Mouse (Mus musculus) yolk sac, embryonic 10.5 days (tissue): Measurements from ENCODE around the gene Coq6.
"Not testable (repeated sequence)": the region's sequence is repeated elsewhere in the genome, so short reads cannot be mapped to it uniquely, and the experiment has no call there.

Experiments used
- DNase-seq: peaks from one replicate; pipeline ENCODE4 v3.0.0-alpha.2; 2017; ENCODE audit warnings: low spot score

Coq6 gene

DNA sequence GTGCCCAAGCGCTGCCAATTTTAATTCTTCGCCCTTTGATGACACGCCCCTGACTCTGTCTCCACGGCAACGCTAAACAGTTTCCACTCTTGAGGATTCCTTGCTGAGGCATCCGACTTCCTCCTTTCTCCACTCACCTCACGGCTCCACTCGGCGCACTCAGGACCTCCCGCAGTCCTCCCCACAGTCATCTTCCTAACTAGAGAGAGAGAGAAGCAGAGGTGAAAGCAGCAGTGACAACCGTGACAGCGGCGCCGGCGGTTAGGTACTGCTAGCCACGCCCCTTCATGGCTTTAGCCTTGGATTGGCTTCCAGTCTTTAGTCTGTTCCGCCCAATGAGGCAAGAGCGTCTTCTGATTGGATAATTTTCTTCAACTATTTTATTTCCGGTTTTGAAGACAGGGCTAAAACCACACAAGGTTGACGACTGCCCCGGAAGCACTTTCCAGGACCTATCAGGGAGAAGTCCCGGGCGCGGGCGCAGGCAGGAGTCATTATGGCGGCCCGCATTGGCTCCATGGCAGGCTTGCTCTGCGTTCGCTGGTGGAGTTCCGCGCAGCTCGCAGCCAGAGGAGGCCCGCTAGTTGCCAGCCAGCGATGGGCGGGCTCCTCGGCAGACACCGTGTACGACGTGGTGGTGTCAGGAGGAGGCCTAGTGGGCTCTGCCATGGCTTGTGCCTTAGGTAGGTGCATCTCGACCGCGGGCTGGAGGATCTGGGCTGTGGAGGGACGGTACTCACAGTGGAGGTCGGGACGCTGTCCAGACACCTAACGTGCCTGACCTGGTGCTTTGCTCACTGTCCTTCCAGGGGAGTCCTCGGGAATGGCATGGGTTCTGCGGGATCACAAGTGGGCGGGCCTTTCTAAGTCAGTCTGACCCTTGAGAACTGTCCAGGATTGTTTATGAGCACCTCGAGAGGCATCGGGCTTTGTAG, at the start of gene Coq6, which contains the start of gene Fam161b:
Coq6 (plus strand) TSS at position 103 of the 935 bp plus-strand sequence.
Fam161b (minus strand) TSS at position 279 of the 935 bp plus-strand sequence.
- DNase-seq = peak; percentile 93

DNA sequence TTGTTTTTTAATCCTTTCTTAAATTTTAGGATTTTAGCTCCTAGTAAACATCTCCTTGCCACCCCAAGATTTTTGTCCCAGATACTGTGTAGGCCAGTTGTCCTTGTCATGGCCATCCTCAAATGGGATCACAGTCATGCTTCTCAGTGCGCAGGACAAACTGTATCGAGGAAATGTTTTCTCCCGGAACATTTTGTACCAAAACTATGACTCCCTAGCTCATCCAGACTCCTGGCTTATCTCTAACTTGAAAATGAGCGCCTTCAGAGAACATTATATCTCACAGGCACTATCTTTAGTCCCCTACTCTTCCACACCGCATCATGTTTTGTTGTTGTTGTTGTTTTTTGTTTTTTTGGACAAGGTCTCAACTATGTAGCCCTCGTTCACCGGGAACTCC, 45.5 kb upstream of the Coq6 start:
- DNase-seq = no peak

DNA sequence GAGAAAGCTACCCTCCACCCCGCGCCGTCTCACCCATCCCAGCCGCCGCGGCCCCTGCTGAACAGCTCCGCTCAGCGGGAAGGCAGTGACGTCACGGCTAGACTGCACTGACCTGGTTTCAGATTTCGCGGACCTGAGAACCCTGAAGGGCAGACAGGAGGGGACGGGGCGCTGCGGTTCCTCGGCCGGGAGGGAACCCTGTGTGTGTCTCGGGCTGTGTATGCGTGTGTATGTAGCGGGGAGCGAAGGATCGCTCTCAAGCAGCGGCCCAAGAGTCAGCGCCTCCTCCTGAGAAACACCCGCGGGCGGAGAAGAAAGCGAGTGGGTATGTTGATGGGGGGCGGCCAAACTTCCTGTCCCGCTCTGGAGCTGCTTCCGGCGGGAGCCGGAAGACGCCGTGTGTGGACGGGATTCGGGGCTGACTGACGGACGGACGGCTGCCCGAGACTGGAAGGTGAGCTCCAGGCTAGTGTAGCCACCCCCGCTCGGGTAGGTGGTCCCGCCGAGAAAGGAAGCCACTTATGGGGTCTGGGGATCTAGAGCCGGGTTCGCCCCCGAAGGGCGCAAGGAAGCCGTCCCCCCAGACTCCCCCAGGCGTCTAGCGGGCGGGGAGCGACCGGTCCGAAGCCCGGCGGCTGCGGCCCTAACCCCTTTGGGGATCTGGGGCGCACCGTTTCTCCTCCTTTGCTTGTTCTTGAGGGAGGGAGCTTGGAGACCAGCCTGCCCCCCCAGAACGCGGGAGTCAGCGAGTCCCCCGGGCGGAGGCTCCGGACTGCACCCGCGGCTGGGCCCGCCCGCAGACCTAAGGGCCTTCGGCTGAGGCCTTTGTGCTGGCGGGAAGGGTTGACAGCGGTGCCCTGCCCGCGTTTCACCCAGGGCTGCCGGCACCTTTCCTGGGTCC, 44.5 kb upstream of the Coq6 start, which contains the start of gene Zfp410:
Zfp410 (plus strand) TSS at position 132 of the 901 bp plus-strand sequence.
- peak; percentile 92 for DNase-seq

DNA sequence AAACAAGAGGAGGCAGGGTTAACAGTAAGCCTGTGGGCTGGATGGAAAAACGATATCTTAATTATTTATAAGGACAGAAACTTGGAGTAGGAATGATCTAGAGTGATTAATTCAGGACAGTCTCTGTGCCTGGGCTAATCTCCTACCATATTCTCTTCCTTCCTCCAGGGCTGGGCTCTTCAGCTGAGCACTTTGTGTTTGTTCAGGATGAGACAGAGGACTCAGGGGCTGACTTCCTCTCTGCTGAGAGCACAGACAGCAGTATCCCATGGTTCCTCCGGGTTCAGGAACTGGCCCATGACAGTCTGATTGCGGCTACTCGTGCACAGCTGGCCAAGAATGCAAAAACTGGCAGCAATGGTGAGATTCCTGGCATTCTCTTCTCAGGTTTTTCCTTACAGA, 34.3 kb upstream of the Coq6 start:
- no peak for DNase-seq

DNA sequence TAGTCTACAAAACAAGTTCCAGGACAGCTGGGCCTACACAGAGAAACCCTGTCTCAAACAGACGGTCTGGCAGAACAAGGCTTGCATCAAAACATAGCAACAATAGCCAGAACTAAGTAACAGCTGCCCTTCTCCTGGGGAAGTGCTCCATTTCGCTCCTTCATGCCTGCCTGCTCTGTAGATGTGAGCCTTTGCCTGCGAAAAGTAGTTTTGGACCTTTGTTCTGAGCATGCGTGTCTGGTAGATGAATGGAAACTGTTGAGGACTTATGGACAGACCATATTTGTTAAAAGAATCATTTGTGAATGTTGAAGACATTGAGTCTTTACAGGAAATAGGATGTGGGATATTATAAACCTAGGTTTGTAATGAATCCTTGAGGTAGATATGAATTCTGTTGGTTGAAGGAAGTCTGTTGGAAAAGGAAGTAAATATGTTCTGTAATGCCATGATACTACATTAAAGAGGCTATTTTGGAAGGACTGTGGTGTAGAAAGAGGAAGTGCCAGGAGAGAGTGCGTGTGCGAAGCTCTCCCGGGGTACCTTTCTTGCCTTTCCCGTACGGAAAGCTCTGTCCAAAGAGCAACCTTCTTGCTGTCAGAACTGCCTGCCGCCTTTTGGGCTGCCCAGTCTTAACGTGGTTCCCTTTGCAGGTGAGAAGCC, 24.4 kb upstream of the Coq6 start:
- DNase-seq = no peak

DNA sequence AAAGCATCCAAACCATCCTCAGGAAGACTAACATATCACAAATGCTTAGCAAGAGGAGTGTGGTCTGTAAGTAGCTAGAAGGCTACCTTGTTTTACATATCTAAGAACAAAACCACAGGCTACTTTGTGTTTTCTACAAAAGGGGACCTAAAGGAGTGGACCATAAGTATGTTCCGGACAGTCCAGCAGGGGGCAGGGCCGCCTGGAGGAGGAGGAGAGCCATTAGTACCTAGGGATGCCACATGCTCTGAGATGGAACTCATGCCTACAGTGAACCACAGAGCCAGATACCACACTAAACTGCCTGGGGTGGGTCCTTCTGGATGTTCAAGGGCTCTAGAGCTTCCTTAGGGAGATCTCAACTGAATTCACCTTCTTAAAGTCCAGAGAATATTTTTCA, 14.3 kb upstream of the Coq6 start:
- DNase-seq = no peak

DNA sequence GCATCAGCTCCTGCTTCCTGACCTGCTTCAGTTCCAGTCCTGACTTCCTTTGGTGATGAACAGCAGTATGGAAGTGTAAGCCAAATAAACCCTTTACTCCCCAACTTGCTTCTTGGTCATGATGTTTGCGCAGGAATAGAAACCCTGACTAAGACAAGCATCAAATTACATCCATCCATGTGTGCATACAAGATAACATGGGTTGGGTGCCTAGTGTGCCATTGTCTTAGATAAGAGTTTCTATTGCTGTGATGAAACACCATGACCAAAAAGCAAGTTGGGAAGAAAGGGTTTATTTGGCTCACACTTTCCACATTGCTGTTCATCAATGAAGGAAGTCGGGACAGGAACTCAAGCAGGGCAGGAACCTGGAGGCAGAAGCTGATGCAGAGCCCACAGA, 2.8 kb upstream of the Coq6 start:
- not testable (repeated sequence) for DNase-seq

DNA sequence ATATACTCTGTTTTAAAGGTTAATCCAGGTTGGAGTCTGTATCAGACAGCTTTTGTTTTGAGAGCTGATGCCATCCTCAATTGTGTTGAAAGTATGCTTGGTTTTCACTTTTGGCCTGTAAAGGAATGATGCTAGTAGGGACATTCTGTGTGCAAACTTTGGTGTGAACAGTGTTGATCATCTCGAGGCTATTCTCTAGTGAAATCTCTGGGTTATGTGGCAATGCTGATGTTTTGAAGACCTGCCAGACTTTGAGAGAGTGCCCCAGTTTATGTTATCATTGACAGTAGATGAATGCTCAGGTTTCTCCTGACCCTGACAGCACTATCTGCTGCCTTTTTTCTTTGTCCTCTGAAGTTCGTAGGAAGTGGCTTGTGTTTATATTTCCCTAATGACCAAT, 1.4 kb downstream of the Coq6 start:
- no peak for DNase-seq

DNA sequence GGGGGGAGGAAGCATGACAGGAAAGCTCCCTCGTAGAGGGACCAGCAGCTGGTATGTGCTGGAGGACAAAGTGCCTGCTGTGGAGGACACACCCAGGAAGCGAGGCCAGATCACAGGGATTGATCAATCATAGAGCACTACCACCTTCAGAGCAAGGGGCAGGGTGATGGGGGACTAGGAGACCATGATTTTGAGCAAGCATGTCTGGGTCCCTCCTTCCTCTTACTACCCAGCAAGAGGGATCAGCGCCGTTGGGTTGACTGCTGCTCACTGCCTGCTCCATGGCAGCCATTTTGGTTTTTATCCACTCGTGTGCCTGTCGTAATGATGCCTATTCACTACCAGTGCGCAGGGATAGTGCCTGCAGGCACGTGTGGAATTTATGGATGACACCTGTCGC, 2.8 kb downstream of the Coq6 start:
- DNase-seq = peak; percentile 13

DNA sequence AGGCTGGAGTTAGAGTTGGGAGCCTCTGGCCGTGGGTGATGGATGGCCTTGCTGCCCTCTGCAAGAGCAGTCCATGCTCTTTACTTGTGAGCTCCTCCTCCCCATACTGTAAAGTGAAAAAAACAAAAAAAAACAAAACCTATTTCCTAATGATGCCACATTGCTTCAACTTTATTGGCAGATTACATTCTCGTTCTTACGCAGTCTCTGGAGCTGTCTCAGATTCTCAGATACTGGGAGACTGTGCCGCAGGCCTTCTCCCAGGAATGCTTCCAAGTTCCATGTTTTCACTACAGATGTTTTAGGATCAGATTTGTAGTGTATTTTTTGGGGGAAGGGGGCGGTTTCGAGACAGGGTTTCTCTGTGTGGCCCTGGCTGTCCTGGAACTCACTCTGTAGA, 3.7 kb downstream of the Coq6 start:
- no peak for DNase-seq

DNA sequence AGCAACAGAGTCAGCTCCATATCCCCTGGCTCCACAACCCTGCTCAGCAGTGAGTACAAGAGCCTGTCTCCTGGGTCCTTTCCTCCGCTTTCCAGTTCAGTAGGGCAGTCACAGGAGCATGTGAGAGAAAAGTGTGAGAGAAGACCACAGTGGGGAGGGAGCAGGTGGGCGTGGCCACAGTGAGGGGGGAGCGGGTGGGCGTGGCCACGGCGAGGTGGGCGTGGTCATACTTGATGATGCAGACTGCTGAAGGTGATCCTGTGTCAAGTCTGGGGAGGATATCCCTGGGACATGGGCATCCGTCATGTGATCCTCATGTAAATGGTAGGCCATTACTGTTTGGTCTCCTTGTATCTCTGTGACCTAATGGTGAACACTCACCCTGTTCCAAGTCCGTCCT, 5.5 kb downstream of the Coq6 start:
- no peak for DNase-seq

DNA sequence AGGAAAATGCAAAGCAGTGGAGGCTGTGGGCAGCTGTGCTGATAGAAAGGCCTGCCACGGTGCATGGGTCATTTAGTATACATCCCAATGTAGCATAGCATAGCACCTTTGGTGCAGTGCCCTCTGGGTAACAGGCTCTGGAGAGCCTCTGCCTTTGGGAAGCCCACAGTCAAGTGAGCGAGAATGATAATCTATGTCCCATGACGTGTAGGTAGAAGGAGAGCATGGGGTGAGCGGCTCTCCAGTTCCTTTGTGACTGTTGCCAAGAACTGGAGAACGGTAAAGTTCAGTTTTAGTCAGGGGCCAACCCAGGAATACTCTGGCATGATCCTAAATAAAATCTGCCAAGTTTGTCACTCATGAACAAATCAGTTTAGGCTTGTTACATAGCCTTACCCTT, 10.2 kb downstream of the Coq6 start:
- no peak for DNase-seq

DNA sequence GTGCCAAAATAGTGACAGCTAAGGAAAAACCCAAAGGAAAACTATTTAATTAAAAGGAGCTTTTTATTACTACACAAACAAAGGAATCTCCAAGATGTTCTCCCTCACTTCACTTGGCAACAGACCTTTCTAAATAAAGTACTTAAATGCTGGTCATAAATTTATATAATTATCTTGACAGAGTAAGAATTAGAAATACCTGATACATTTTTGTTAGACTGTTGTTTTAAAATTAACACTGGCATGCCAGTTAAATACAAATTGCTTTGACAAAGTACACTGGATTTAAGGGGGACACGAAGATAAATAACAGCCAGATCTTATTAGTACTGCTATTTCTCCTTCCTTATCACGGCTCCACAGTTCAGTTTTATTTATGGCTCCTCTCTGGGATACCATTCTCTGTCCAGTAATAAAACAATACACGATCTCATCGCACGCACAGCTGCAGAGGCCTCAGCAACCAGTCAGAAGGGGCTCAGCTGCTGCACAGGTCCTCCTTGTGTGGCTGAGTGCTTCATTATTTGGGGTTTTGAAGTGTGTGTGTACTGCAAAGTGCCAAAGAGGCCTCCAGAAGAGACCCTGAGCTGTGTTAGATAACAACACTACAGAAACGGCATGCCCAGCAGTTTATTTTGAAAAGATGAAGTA, 12.5 kb downstream of the Coq6 start:
- DNase-seq = no peak

DNA sequence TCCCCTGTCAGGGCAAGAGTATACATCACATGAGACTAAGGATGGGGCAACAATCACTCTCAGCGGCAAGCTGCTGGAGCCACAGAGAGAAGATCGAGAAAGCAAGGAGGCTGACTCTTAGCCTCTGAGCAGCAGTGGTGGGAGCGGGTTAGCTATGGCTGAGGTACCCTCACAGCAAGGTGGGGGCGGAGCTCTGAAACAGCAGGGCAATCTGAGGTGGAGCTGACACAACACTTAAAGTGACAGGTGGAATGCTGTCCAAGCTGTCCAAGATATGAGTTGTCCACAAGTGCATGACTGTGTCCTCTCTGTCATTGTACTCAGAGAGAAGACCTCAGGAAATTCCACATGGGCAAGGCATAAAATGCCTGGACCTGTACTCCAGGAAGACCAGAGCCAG, 20.9 kb downstream of the Coq6 start:
- no peak for DNase-seq

DNA sequence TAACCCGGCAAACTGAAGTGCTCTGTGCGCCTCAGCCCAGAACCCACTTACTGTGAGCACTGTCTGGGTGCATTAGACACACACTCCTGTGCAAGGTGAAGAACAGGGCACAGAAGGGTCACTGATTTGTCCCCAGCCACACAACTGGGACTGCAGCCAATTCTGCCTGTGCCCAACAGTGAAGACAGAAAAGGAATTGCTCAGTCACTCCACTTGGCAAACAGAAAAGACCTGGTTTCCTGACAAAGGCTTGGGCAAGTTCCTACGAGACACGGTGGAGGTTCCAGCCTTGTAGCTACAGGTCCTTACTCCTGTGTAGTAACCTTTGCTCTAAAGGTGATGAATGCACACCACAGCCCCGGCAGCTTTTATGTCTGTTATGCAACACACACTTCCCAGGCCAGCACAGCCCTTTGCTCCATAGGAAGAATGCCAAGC, 23.2 kb downstream of the Coq6 start:
- DNase-seq = peak; percentile 69

DNA sequence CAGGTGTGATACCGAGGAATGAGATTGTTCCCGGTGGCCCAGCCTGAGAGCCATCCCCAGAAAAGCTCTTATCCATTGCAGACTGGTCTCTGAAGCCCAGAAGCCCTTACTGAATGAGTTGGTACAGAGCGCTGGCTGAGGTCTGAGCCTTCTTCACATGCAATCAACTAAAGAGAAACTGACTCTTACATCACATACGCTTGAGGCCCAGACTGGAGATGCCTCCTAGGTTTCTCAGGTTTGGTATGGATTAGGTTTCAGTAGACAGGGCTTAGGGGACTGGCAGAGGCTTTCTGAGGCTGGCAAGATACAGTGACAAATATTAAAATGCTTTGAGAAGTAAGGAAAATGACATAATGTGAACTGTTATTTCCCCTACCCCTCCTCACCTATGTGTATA, 24.0 kb downstream of the Coq6 start:
- no peak for DNase-seq

DNA sequence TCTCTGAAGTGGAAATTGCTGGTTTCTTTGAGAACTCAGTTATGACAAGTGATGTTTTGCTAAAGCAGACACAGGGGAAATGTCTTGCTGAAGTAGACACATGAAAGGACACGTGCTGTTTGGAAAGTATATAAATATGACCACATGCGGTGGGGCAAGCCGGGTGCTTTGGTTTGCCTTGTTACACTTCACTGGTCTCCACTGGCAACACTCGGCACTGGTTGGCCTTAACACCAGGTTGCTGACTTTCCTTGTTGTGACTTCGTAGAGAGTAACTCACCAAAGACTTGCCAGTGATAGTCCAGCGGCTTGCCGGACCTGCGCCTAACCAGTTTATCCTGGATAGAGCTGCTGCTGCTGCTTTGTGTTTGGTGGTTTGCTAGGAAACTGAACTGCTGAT, 26.6 kb downstream of the Coq6 start:
- no peak for DNase-seq

DNA sequence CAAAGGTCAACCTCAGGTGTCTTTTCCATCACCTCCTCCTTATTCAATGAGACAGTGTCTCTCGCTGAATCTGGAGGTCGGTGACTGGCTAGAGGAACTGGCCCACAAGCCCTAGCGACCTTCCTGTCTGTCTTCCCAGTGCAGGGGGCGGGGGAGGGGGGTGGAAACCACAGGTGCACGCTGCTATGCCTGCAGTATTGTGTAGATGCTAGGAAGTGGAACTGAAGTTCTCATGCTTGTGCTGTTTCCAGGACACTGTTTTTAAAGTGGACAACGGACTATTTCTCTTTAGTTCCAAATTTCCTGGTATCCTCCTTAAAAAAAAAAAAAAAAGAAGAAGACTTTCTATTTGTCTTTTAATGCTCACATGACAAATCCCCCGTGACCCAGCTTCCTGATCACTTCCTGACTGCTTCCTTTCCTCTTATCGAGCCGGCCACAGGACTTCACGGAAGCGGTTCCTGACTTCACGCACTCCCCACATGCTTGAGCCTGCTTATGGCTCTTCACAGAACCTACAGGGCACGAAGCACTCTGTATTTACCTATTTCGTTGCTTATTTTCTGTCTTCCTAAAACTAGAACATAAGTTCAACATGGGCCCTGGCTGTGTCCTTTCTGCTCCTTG, 27.4 kb downstream of the Coq6 start:
- DNase-seq = peak; percentile 65

DNA sequence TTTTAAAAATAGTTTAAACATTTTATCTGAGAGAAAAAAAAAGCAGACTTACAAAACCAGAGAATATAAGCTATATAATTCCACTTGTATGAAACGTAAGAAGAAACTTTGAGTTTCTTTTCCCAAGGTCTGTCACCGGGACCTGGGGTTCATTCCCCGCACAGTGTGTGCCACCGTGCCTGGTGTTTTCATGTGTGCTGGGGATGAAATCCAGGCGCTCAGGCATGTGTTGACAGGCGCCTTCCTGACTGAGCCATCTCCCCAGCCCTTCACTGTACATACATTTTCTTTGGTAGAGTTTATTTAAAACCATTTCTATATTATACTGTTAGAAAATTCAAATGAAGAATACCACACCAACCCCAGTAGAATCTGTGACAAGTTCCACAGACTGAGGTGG, 28.9 kb downstream of the Coq6 start:
- DNase-seq = no peak

DNA sequence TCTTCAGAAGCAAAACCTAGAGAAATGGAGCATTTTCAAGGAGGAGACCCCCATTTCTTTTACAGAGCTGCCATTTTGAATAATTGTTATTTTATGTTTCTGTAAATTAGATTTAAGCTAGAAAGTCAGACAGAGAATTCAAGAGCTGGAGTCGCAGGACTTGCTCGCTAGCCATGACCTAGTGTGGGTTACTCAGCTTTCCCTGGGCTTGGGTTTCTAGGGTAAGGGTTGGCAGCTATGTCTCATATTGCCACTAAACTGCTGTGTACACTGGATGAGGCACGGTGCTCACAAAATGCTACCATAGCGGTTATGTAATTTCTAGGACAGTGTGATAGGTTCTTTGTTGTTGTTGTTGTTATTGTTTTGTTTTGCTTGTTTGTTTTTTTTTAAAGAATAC, 31.2 kb downstream of the Coq6 start:
- DNase-seq = no peak

DNA sequence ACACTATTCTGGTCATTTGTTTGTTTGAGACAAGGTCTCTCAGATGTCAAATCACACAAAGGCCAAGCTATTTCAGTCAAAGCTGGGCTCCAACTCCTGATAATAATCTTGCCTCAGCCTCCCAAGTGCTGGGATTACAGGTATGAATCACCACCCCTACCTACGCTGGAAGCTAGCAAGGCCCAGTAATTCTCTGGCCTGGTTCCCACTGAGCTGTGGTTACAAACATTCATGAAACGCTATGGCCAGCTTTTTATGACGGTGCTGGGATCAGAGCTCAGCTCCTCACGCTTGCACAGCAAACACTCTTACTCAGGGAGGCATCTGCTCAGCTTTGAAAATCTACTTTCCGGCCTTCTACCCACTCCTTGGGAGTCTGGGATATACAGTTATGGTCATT, 32.4 kb downstream of the Coq6 start:
- no peak for DNase-seq
